Mouse (Mus musculus): Measurements from ENCODE around the gene Saysd1. TPM values are rescaled to one million over a fixed set of nuclear protein-coding genes. Genes with fewer than 3 reads are reported as not detected.

Saysd1 gene
- polyA plus RNA-seq, 1 experiment from 2014 or later, result 21.5 TPM

Other genes starting within 250 kb of the Saysd1 start
- gene Gng2, start 160.9 kb downstream of the Saysd1 start, polyA plus RNA-seq (2015; fragmentation: Nextera tagmentation; extraction: Ambion mirVana), result 40.5 and 49.1 TPM in 2 replicates
- 10.7 and 10.9 TPM in 2 replicates for gene Kcnk5, start 43.3 kb upstream of the Saysd1 start, polyA plus RNA-seq (2015; fragmentation: Nextera tagmentation; extraction: Ambion mirVana)
- gene Kcnk16, start 130.7 kb upstream of the Saysd1 start, polyA plus RNA-seq (2015; fragmentation: Nextera tagmentation; extraction: Ambion mirVana), result 5.6 and 5.7 TPM in 2 replicates
- 15.7 and 16.8 TPM in 2 replicates for gene Nudt13, start 156.2 kb upstream of the Saysd1 start, polyA plus RNA-seq (2015; fragmentation: Nextera tagmentation; extraction: Ambion mirVana)
- gene Ecd, start 209.6 kb upstream of the Saysd1 start, polyA plus RNA-seq (2015; fragmentation: Nextera tagmentation; extraction: Ambion mirVana), result 42.5 and 46.9 TPM in 2 replicates
- gene Fam149b, start 209.6 kb upstream of the Saysd1 start, polyA plus RNA-seq (2015; fragmentation: Nextera tagmentation; extraction: Ambion mirVana), result 24.8 and 25.6 TPM in 2 replicates